Mouse (Mus musculus) neural tube, embryonic 12.5 days (tissue): ENCODE results near the gene Vgf. TPM values are rescaled to one million over a fixed set of nuclear protein-coding genes. Genes with fewer than 3 reads are reported as not detected.
A peak's percentile ranks its signal among the peaks of the same experiment; 100 is the strongest.

Experiments
- ATAC-seq: fragments of 200-750 bp; cut with Nextera tagmentation; 2 replicates; pipeline ENCODE4 v1.8.0; 2017; ENCODE audit warnings: low read depth, mild to moderate bottlenecking, moderate TSS enrichment, moderate library complexity; ENCODE audit not compliant: low FRiP score
- H3K27ac ChIP-seq: fragments of 300-500 bp; sonication (generic); 2 replicates; pipeline ENCODE4 v1.5.1; 2016
- H3K27me3 ChIP-seq: fragments of 300-500 bp; sonication (generic); replicated peaks from 2 replicates; pipeline ENCODE4 v1.6.1; 2016; ENCODE audit warnings: mild to moderate bottlenecking
- H3K36me3 ChIP-seq: fragments of 300-500 bp; sonication (generic); 2 replicates; pipeline ENCODE4 v1.6.1; 2016; ENCODE audit warnings: mild to moderate bottlenecking
- H3K4me1 ChIP-seq: fragments of 300-500 bp; sonication (generic); 2 replicates; pipeline ENCODE4 v1.6.1; 2016
- H3K4me2 ChIP-seq: fragments of 300-500 bp; sonication (generic); replicated peaks from 2 replicates; pipeline ENCODE4 v1.6.1; 2016; ENCODE audit warnings: mild to moderate bottlenecking
- H3K4me3 ChIP-seq: fragments of 300-500 bp; sonication (generic); 2 replicates; pipeline ENCODE4 v1.5.1; 2016
- H3K9ac ChIP-seq: fragments of 300-500 bp; sonication (generic); 2 replicates; pipeline ENCODE4 v1.6.1; 2016; ENCODE audit warnings: mild to moderate bottlenecking
- H3K9me3 ChIP-seq: fragments of 300-500 bp; sonication (generic); 2 replicates; pipeline ENCODE4 v1.6.1; 2016; ENCODE audit warnings: mild to moderate bottlenecking
- WGBS: fragments of 180-500 bp; shearing (Covaris S2); methylation state at CpG from one replicate; pipeline ENCODE4 v1.1.7; 2016; 5-methylcytosine and 5-hydroxymethylcytosine counted together
- polyA plus RNA-seq: library from polyadenylated mRNA; unstranded; fragments of >200 nt; fragmentation: Nextera tagmentation; extraction: Ambion mirVana; gene quantifications from 2 replicates; pipeline ENCODE4 v1.2.1, GENCODE M21; 2016

Vgf gene
- 3.6 and 4.5 TPM in 2 replicates for polyA plus RNA-seq

DNA sequence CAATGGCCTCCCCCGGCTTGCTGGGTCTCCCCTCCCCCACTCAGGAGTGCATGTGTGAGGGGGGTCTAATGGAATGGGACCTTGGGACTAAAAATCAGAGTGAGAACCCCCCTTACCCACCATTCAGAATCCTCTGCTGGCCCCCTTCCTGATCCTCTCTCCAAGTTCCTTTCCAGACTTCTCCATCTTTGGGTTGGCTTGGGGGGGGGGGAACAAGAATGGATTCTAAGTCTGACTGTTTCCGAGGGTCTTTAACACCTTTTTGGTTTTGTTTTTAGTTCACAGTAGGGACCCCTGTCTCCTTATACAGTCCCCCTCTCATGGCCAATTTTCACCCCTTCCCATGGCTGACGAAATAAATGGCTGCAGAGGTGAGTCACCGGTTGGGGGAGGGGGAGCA is at the start of gene Vgf:
Vgf (plus strand) TSS at position 301 of the 400 bp plus-strand sequence.
- no peak for ATAC-seq
- H3K9ac ChIP-seq, result no peak within 1 kb of the TSS
- H3K4me3 ChIP-seq, result no peak within 1 kb of the TSS
- peaks cover 21% of the 10 kb centered on the region for H3K4me1 ChIP-seq
- peaks cover 68% of the 10 kb centered on the region for H3K27me3 ChIP-seq
- no peaks in the 10 kb centered on the region for H3K9me3 ChIP-seq
- H3K4me2 ChIP-seq, result peak within 1 kb of the TSS; percentile 43
- WGBS, result 36% methylated on average over 4 of the region's 4 CpGs
- H3K27ac ChIP-seq, result no peak within 1 kb of the TSS
- H3K36me3 ChIP-seq, result no peaks in the 10 kb centered on the region

DNA sequence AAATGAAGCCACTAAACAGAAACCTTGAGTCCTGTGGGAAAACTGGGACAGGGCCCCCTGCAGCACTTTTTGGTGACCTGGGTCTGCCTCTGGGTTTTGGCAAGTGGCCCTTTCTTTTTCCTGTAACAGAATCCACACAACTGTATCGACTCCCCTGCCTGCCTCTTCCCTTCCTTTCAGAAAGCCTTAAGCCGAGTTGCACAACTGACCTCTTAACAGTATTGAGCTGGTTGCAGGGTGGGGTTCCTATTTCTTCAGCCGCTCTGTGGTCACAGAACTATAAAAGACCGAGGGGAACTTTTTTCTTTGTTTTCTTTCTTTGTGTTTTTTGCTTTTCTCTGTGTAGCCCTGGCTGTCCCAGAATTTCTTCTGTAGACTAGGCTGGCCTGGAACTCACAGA is 48.4 kb upstream of the Vgf start:
- no peak overlapping the region for H3K9ac ChIP-seq
- H3K4me2 ChIP-seq, result no peak overlapping the region
- no peak overlapping the region for H3K4me3 ChIP-seq
- no peaks in the 10 kb centered on the region for H3K9me3 ChIP-seq
- WGBS, result 79% methylated on average over 4 of the region's 4 CpGs
- peaks cover 19% of the 10 kb centered on the region for H3K36me3 ChIP-seq
- no peaks in the 10 kb centered on the region for H3K27me3 ChIP-seq
- ATAC-seq, result no peak
- no peaks in the 10 kb centered on the region for H3K4me1 ChIP-seq
- no peak overlapping the region for H3K27ac ChIP-seq

DNA sequence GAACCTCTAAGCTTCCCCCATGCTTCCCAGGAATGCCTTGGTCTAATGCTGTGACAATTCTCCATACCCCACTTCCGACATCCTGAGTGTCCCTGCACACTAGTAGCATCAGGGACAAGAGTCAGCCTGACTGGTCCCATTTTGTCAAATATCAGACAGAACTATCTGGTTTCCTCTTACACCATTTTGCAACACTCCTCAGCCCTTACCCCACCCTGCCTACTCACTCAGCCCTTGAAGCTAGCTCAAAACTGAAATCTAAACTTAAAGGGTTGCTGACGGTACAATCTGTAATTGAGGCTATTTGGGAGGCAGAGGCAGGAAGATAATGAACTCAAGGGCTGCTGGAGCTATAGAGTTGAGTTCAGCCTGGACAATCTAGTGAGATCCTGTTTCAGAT is 46.4 kb upstream of the Vgf start:
- Histone ChIP-seq H3K27ac (no peak overlapping the region), H3K36me3 (peaks cover 32% of the 10 kb centered on the region), H3K4me2 (no peak overlapping the region), H3K9me3 (no peaks in the 10 kb centered on the region), H3K4me1 (no peaks in the 10 kb centered on the region), H3K9ac (no peak overlapping the region), H3K27me3 (no peaks in the 10 kb centered on the region), H3K4me3 (no peak overlapping the region)
- ATAC-seq, result no peak
- 77% methylated on average over 2 of the region's 2 CpGs for WGBS

DNA sequence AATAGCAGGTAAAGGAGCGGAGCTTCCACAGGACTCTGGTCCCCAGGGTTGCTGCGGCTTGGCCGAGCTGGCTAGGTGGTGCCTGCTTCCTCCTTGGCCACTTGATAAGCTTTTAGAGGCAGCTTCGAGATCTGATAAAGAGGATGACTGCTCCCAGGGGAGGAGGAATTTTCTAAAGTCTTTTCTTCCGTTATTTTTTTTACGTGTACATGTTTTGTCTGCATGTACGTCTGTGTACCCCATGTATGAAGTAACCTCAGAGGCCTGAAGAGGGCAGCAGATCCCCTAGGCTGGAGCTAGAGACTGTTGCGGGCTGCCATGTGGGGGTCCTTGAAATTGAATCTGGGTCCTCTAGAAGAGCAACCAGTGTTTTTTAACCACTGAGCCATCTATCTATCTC is 45.2 kb upstream of the Vgf start:
- Histone ChIP-seq H3K27ac (no peak overlapping the region), H3K36me3 (peaks cover 32% of the 10 kb centered on the region), H3K4me1 (peaks cover 1% of the 10 kb centered on the region), H3K27me3 (no peaks in the 10 kb centered on the region), H3K9ac (no peak overlapping the region), H3K4me3 (no peak overlapping the region), H3K9me3 (no peaks in the 10 kb centered on the region), H3K4me2 (no peak overlapping the region)
- 90% methylated on average over 8 of the region's 8 CpGs for WGBS
- no peak for ATAC-seq

DNA sequence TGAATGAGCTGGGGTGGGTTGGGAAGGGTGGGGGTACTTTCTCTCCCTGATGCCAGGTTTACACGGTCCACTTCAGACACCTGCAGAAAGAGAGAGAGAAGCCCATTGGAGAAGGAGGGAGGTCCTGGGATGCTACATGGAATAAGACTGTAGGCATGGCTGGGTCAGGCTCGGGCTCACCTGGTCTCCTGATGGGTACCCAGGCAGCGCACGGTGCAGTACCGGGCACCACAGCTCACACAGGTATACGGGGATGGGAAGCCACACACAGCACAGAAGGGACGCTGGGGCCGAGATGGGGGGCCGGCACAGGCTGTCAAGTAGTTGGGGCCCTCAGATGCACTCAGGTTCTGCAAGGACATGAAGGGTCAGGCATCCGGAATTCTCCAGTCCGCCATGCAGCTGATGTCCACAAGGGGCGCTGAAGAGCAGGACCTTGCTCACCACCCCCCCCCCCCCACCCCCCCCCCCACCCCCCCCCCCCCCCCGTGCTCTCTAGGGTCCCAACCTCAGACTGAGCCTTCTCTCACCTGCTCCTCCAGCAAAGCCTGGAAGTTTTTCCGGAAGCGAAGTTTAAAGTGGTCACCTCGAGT is 43.8 kb upstream of the Vgf start:
- Histone ChIP-seq H3K4me3 (no peak overlapping the region), H3K27ac (no peak overlapping the region), H3K4me2 (no peak overlapping the region), H3K9ac (no peak overlapping the region), H3K4me1 (peaks cover 4% of the 10 kb centered on the region), H3K36me3 (peaks cover 32% of the 10 kb centered on the region), H3K9me3 (no peaks in the 10 kb centered on the region), H3K27me3 (no peaks in the 10 kb centered on the region)
- ATAC-seq, result no peak
- WGBS, result 51% methylated on average over 15 of the region's 16 CpGs

DNA sequence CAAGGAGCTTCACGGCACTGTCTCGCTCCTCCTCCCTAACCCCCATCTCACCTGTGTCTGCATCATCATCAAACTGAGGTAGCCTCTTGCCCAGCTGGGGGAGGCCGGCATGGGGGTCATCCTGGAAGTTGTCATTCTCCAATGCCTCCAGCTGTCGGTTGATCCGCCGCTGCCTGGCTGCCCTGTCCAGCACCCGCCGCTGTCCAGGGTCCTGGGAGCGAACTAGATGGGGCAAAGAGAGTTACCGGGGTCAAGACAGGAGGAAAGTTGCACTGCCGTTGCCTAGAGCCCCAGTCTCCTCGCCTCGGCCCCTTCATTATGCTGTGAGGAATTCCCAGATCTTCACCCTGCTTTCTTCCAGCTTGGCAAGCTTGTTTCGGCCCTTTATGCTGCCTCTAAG is 41.4 kb upstream of the Vgf start:
- no peak for ATAC-seq
- Histone ChIP-seq H3K4me1 (peaks cover 15% of the 10 kb centered on the region), H3K27me3 (no peaks in the 10 kb centered on the region), H3K4me3 (no peak overlapping the region), H3K9me3 (no peaks in the 10 kb centered on the region), H3K9ac (no peak overlapping the region), H3K36me3 (peaks cover 44% of the 10 kb centered on the region), H3K4me2 (no peak overlapping the region), H3K27ac (no peak overlapping the region)
- WGBS, result 57% methylated on average over 14 of the region's 14 CpGs

DNA sequence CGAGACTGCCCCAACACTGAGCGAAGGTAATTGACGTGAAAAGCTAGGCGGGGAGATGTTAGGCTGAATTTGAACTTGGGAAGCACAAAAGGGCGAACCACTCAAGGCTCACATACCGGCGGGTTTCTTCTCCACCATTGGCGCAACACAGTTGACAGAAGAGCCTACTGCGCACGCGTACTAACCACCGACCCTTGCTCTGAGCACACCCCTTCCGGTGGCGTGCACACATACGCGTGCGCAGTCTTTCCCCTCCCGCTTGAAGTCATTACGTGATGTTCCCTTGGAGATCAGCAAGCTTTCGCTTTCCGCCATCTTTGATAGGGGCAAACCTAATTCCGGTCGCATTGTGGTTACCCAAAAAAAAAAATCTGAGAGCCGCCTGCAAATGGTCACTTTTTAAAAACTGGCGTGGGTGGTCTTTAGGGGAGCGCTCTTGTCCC is 39.5 kb upstream of the Vgf start, which contains the start of gene Plod3:
Plod3 (plus strand) TSS at position 325 of the 443 bp plus-strand sequence.
- WGBS, result under 1% methylated on average over 26 of the region's 26 CpGs
- no peaks in the 10 kb centered on the region for H3K9me3 ChIP-seq
- H3K4me3 ChIP-seq, result peak within 1 kb of the TSS; percentile 71
- H3K27ac ChIP-seq, result peak within 1 kb of the TSS; percentile 83
- peaks cover 48% of the 10 kb centered on the region for H3K36me3 ChIP-seq
- H3K9ac ChIP-seq, result peak within 1 kb of the TSS; percentile 89
- peak within 1 kb of the TSS; percentile 81 for H3K4me2 ChIP-seq
- no peaks in the 10 kb centered on the region for H3K27me3 ChIP-seq
- peak; percentile 83 for ATAC-seq
- peaks cover 15% of the 10 kb centered on the region for H3K4me1 ChIP-seq

DNA sequence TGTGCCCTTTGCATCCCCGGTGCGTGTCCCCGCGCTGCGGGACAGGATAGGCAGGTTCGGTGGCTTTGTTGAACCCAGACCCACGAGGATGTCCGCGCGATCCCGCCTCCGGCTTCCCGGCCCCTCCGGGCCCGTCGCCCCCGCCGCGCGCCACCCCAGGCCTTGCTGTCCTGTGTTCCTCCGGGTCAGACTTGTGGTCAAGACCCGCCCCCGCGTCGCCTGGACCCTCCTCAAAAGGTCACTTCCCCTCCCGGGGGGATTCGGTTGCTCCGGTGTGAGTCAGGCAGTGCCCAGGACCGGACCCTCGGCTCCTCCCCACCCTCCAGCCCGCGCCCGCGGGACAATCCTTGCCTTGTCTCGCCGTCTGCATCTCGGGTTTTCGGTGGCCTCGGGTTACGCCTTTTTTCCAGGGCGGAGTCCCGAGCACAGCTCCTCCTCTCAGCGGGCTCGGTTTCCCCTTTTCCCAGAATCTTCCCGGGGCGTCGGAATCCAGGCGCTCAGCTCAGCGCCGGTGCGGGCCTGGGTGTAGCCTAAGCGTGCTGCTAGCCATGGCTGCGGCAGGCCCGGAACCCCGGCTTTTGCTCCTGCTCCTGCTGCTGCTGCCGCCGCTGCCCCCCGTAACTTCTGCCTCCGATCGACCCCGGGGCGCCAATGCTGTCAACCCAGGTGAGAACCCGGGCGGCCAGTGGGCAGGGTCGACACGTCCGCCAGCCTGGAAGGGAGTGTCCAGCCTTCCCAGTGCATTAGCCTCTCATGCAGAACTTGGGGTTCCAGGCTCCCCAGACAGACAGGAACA is 38.9 kb upstream of the Vgf start:
- Histone ChIP-seq H3K27ac (peak overlapping the region; percentile 83), H3K4me2 (peak overlapping the region; percentile 81), H3K9me3 (no peaks in the 10 kb centered on the region), H3K9ac (peak overlapping the region; percentile 89), H3K4me1 (peaks cover 15% of the 10 kb centered on the region), H3K36me3 (peaks cover 50% of the 10 kb centered on the region), H3K27me3 (no peaks in the 10 kb centered on the region), H3K4me3 (peak overlapping the region; percentile 71)
- WGBS, result under 1% methylated on average over 67 of the region's 67 CpGs
- ATAC-seq, result peak; percentile 61

DNA sequence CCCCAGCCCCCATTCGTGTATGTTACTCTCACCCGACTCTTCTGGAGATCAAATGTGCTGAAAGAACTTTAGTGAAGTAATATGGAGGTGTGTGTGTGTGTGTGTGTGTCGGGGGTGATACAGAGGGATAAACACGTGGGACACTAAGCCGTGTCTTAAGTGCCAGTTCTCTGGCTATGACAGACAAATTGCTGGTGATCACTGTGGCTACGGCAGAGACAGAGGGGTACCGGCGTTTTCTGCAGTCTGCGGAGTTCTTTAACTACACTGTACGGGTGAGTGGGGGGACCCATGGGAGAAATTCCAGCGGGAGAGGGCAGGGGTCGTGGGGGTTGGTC is 38.3 kb upstream of the Vgf start, which contains the start of gene Znhit1:
Znhit1 (minus strand) TSS at position 88 of the 338 bp plus-strand sequence.
- peak within 1 kb of the TSS; percentile 71 for H3K4me3 ChIP-seq
- H3K36me3 ChIP-seq, result peaks cover 56% of the 10 kb centered on the region
- peak within 1 kb of the TSS; percentile 81 for H3K4me2 ChIP-seq
- 10% methylated on average over 12 of the region's 12 CpGs for WGBS
- H3K9me3 ChIP-seq, result no peaks in the 10 kb centered on the region
- H3K9ac ChIP-seq, result peak within 1 kb of the TSS; percentile 89
- H3K27me3 ChIP-seq, result no peaks in the 10 kb centered on the region
- 0 out of 2 replicates have a peak, but pooled peaks have one; percentile 8 for ATAC-seq
- H3K27ac ChIP-seq, result peak within 1 kb of the TSS; percentile 83
- peaks cover 15% of the 10 kb centered on the region for H3K4me1 ChIP-seq

DNA sequence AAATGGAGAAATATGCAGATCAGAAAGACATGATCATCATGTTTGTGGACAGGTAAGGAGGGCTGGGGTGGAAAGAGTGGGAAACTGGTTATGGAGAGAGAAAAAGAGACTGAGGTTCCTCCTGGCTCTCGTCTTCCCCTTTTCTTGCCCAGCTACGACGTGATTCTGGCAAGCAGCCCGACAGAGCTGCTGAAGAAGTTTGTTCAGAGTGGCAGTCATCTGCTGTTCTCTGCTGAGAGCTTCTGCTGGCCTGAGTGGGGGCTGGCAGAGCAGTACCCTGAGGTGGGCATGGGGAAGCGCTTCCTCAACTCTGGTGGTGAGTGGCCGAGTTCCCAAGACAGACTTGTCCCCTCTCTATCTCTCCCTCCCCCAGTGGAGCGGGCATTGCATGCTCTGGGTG is 37.8 kb upstream of the Vgf start:
- H3K4me2 ChIP-seq, result peak overlapping the region; percentile 81
- H3K27ac ChIP-seq, result no peak overlapping the region
- H3K4me1 ChIP-seq, result peaks cover 15% of the 10 kb centered on the region
- no peaks in the 10 kb centered on the region for H3K9me3 ChIP-seq
- WGBS, result 78% methylated on average over 7 of the region's 7 CpGs
- peak overlapping the region; percentile 71 for H3K4me3 ChIP-seq
- H3K9ac ChIP-seq, result peak overlapping the region; percentile 89
- H3K27me3 ChIP-seq, result no peaks in the 10 kb centered on the region
- H3K36me3 ChIP-seq, result peaks cover 60% of the 10 kb centered on the region
- no peak for ATAC-seq

DNA sequence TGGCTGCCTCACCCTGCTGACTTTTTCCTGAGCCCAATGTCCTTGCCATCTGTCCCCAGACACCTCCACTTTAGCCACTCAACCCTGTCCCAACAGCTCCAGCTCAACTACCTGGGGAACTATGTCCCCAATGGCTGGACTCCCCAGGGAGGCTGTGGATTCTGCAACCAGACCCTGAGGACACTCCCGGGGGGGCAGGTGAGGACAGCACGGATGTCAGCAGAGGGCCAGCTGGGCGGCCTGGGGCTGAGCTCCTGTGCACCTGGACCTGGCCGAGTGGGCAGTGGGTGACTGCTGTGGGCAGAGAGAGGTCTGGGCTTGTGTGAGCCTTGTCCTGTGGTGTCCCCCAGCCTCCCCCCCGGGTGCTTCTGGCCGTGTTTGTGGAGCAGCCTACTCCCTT is 36.4 kb upstream of the Vgf start:
- Histone ChIP-seq H3K9me3 (no peaks in the 10 kb centered on the region), H3K4me1 (peaks cover 15% of the 10 kb centered on the region), H3K27ac (no peak overlapping the region), H3K4me2 (no peak overlapping the region), H3K36me3 (peaks cover 62% of the 10 kb centered on the region), H3K9ac (no peak overlapping the region), H3K27me3 (no peaks in the 10 kb centered on the region), H3K4me3 (no peak overlapping the region)
- ATAC-seq, result no peak
- 91% methylated on average over 6 of the region's 6 CpGs for WGBS

DNA sequence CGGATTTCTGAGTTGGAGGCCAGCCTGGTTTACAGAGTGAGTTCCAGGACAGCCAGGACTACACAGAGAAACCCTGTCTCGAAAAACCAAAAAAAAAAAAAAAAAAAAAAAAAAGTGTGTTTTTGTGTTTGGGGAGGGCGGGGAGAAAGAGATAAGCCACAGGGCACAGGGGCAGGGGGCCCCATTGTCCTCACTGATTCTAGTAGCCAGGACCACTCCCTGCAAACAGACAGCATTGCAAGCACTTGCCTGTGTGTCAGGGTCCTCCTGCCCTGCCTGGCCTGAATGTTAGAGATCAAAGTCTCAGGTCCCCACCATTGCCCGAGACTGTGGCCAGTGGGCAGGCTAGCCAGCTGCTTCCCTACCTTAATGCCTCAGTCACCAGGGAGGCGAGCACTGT is 26.7 kb upstream of the Vgf start:
- no peak for ATAC-seq
- no peak overlapping the region for H3K9ac ChIP-seq
- H3K4me3 ChIP-seq, result no peak overlapping the region
- 79% methylated on average over 5 of the region's 5 CpGs for WGBS
- H3K9me3 ChIP-seq, result no peaks in the 10 kb centered on the region
- H3K27me3 ChIP-seq, result no peaks in the 10 kb centered on the region
- H3K36me3 ChIP-seq, result peaks cover 18% of the 10 kb centered on the region
- no peak overlapping the region for H3K4me2 ChIP-seq
- H3K4me1 ChIP-seq, result no peaks in the 10 kb centered on the region
- H3K27ac ChIP-seq, result no peak overlapping the region
